Mouse (Mus musculus): ENCODE data around the gene Syt12.

The Syt12 gene

GRCm38 (mm10) chr19:4442408-4442807 is 34.8 kb downstream of the Syt12 start:
- DNase-seq = peak; percentile 87

GRCm38 (mm10) chr19:4441621-4442161 is 35.6 kb downstream of the Syt12 start:
- DNase-seq = peak; percentile 91

GRCm38 (mm10) chr19:4441090-4441591 is 36.1 kb downstream of the Syt12 start:
- DNase-seq = peak; percentile 58

GRCm38 (mm10) chr19:4440222-4440621 is 37.0 kb downstream of the Syt12 start:
- peak; percentile 80 for DNase-seq

- peak; percentile 88 for DNase-seq
Measured at GRCm38 (mm10) chr19:4439161-4439801, 38.0 kb downstream of the Syt12 start, which contains the start of gene Rhod. TSS of gene Rhod (minus strand) at chr19:4439432.

- peak; percentile 24 for DNase-seq
Measured at GRCm38 (mm10) chr19:4438791-4439160, 38.5 kb downstream of the Syt12 start.

- no peak for DNase-seq
Measured at GRCm38 (mm10) chr19:4437886-4438285, 39.4 kb downstream of the Syt12 start.

- DNase-seq = no peak
Measured at GRCm38 (mm10) chr19:4436254-4436653, 41.0 kb downstream of the Syt12 start.

- no peak for DNase-seq
Measured at GRCm38 (mm10) chr19:4434999-4435398, 42.2 kb downstream of the Syt12 start.

- no peak for DNase-seq
Measured at GRCm38 (mm10) chr19:4433756-4434155, 43.5 kb downstream of the Syt12 start.

GRCm38 (mm10) chr19:4430091-4430620 is 47.1 kb downstream of the Syt12 start:
- no peak for DNase-seq

- DNase-seq = peak; percentile 67
Measured at GRCm38 (mm10) chr19:4425610-4426366, 51.5 kb downstream of the Syt12 start.

- no peak for DNase-seq
Measured at GRCm38 (mm10) chr19:4423021-4423420, 54.2 kb downstream of the Syt12 start.

GRCm38 (mm10) chr19:4422581-4422980 is 54.7 kb downstream of the Syt12 start:
- DNase-seq = no peak

- DNase-seq = no peak
Measured at GRCm38 (mm10) chr19:4420153-4420910, 56.9 kb downstream of the Syt12 start.

- DNase-seq = no peak
Measured at GRCm38 (mm10) chr19:4419711-4420110, 57.5 kb downstream of the Syt12 start.

- DNase-seq = no peak
Measured at GRCm38 (mm10) chr19:4417713-4418112, 59.5 kb downstream of the Syt12 start.

- peak; percentile 86 for DNase-seq
Measured at GRCm38 (mm10) chr19:4417183-4417582, 60.1 kb downstream of the Syt12 start.

- DNase-seq = no peak
Measured at GRCm38 (mm10) chr19:4414631-4415030, 62.6 kb downstream of the Syt12 start.

- DNase-seq = no peak
Measured at GRCm38 (mm10) chr19:4409062-4409461, 68.2 kb downstream of the Syt12 start.

GRCm38 (mm10) chr19:4404840-4405239 is 72.4 kb downstream of the Syt12 start:
- no peak for DNase-seq

- no peak for DNase-seq
Measured at GRCm38 (mm10) chr19:4398959-4399358, 78.3 kb downstream of the Syt12 start.

GRCm38 (mm10) chr19:4398630-4398948 is 78.7 kb downstream of the Syt12 start:
- no peak for DNase-seq
